12 mouse cellular contexts compared by ENCODE assay signal in the genomic region with DNA sequence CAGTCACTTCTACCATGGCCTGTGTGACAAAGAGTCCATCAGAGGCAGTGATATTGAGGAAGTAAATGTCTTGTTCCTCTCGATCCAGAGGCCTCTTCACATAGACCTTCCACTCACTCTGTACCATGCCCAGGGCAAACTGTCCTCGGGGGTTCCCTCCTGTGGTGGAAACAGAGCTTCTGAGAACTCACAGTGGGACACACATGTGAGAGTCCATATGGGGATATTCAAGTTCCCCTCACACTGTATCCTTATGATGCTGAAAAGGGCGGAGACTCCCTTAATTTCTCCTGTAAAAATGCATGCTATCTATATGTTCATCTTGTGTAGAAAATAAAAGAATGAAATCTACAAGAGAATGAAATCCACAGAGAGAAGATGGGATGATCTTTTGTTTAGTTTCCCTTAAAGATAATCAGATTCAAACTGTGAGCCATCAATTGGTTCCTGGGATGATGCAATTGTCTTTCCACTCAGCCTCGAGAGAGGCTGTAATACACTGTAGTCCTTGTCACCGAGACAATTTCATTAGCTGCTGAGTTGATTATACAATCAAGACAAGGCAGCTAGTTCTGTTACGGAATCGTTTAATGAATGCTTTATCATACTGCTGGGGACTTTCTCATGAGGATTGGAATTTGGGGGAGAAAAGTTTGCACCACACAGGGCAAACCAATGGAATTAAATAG.
"Had no signal": no experiment of that assay in that cellular context is flagged by ENCODE, and none has a peak within 500 bp of the region (broad histone marks: within the 10 kb centered on the region; RNA-seq: fewer than 3 reads in every experiment).

No protein-coding gene starts in this region.

- H3K27me3 ChIP-seq: limb, embryonic 13.5 days had no signal

- H3K9ac ChIP-seq: limb, embryonic 13.5 days; liver, embryonic 14.5 days had no signal

- H3K4me1 ChIP-seq: limb, embryonic 13.5 days had no signal

- DNase-seq: kidney, adult 18-20 months; kidney, postnatal 10 days; kidney, postnatal 4 days; left cerebral cortex, postnatal 4 days; lung, adult 18-20 months; right cerebral cortex, postnatal 4 days; spleen, adult 18-20 months; thymus, adult 18-20 months; thymus, postnatal 14 days had no signal

- H3K4me2 ChIP-seq: limb, embryonic 13.5 days had no signal

- H3K9me3 ChIP-seq: limb, embryonic 13.5 days had no signal

- H3K27ac ChIP-seq: layer of hippocampus, adult 2 months; limb, embryonic 13.5 days; liver, embryonic 14.5 days had no signal

- H3K4me3 ChIP-seq: layer of hippocampus, adult 2 months; limb, embryonic 13.5 days had no signal
